Mouse (Mus musculus) embryonic fibroblast, embryonic 13.5 days (primary cell): ENCODE measurements around the gene Rere. TPM values are rescaled to one million over a fixed set of nuclear protein-coding genes. Genes with fewer than 3 reads are reported as not detected.

Source experiments
- H3K27ac ChIP-seq: 2 replicates; pipeline ENCODE4 v1.5.1; 2012; ENCODE audit warnings: low read length, control low read depth, inconsistent platforms; ENCODE audit not compliant: insufficient read depth
- H3K4me1 ChIP-seq: 2 replicates; pipeline ENCODE4 v1.6.1; 2011; ENCODE audit warnings: low read length; ENCODE audit not compliant: control insufficient read depth, insufficient read depth
- H3K4me3 ChIP-seq: 2 replicates; pipeline ENCODE4 v1.5.1; 2011; ENCODE audit warnings: mild to moderate bottlenecking, control low read depth, low read length; ENCODE audit not compliant: insufficient read depth
- CTCF ChIP-seq: IDR thresholded peaks from 2 replicates; pipeline ENCODE4 v1.5.1; 2011; ENCODE audit warnings: mild to moderate bottlenecking, control low read depth, low read length, moderate library complexity, borderline replicate concordance; ENCODE audit not compliant: insufficient read depth
- POLR2A ChIP-seq: IDR thresholded peaks from 2 replicates; pipeline ENCODE4 v1.6.1; 2011; ENCODE audit warnings: low read depth, mild to moderate bottlenecking, control low read depth, low read length, moderate library complexity
- polyA plus RNA-seq: library from polyadenylated mRNA; stranded (reverse); fragments of >200 nt; gene quantifications from 2 replicates; pipeline ENCODE4 v1.2.4, GENCODE M21; 2011; ENCODE audit warnings: low read depth; ENCODE audit not compliant: missing spikeins, insufficient read length

Gene Rere
- polyA plus RNA-seq, 1 experiment = 59.0 TPM

GRCm38 (mm10) chr4:150461011-150461410 is 179.6 kb downstream of the Rere start:
- H3K27ac ChIP-seq = no peak overlapping the region
- H3K4me3 ChIP-seq = no peak overlapping the region
- TF ChIP-seq CTCF (no peak), POLR2A (no peak)
- peaks cover 5% of the 10 kb centered on the region for H3K4me1 ChIP-seq

- TF ChIP-seq POLR2A = no peak
- no peak for TF ChIP-seq CTCF
- H3K4me3 ChIP-seq = no peak overlapping the region
- H3K4me1 ChIP-seq = peaks cover 5% of the 10 kb centered on the region
- H3K27ac ChIP-seq = no peak overlapping the region
Observed at GRCm38 (mm10) chr4:150461427-150462189, 180.2 kb downstream of the Rere start.

- Histone ChIP-seq H3K4me1 (peaks cover 8% of the 10 kb centered on the region), H3K4me3 (no peak overlapping the region), H3K27ac (no peak overlapping the region)
- no peak for TF ChIP-seq CTCF
Observed at GRCm38 (mm10) chr4:150462367-150462766, 180.9 kb downstream of the Rere start.

- Histone ChIP-seq H3K4me3 (no peak overlapping the region), H3K4me1 (peaks cover 4% of the 10 kb centered on the region; the same call in 1 of the 2 replicates), H3K27ac (no peak overlapping the region)
- TF ChIP-seq POLR2A = no peak
- TF ChIP-seq CTCF = 0 out of 2 replicates have a peak, but pooled peaks have one; percentile 7
Observed at GRCm38 (mm10) chr4:150465759-150466158, 184.3 kb downstream of the Rere start.

GRCm38 (mm10) chr4:150469274-150469673 is 187.8 kb downstream of the Rere start:
- peaks cover 3% of the 10 kb centered on the region; the same call in 1 of the 2 replicates for H3K4me1 ChIP-seq

GRCm38 (mm10) chr4:150470674-150471328 is 189.4 kb downstream of the Rere start:
- peaks cover 3% of the 10 kb centered on the region; the same call in 1 of the 2 replicates for H3K4me1 ChIP-seq
- no peak overlapping the region for H3K27ac ChIP-seq
- TF ChIP-seq POLR2A (no peak), CTCF (no peak)

More at GRCm38 (mm10) chr4:150469274-150469673, 187.8 kb downstream of the Rere start:
- Histone ChIP-seq H3K27ac (no peak overlapping the region), H3K4me3 (no peak overlapping the region)
- TF ChIP-seq CTCF (no peak), POLR2A (no peak)

GRCm38 (mm10) chr4:150472751-150473436 is 191.4 kb downstream of the Rere start:
- TF ChIP-seq POLR2A = no peak
- TF ChIP-seq CTCF = no peak
- Histone ChIP-seq H3K4me3 (no peak overlapping the region), H3K4me1 (no peaks in the 10 kb centered on the region), H3K27ac (no peak overlapping the region)

More at GRCm38 (mm10) chr4:150470674-150471328, 189.4 kb downstream of the Rere start:
- H3K4me3 ChIP-seq = no peak overlapping the region

- TF ChIP-seq POLR2A (no peak), CTCF (no peak)
Observed at GRCm38 (mm10) chr4:150473437-150474070, 192.1 kb downstream of the Rere start.

GRCm38 (mm10) chr4:150474086-150474485 is 192.6 kb downstream of the Rere start:
- no peak overlapping the region for H3K4me3 ChIP-seq
- TF ChIP-seq CTCF = no peak
- no peak for TF ChIP-seq POLR2A
- no peaks in the 10 kb centered on the region for H3K4me1 ChIP-seq
- no peak overlapping the region for H3K27ac ChIP-seq

More at GRCm38 (mm10) chr4:150473437-150474070, 192.1 kb downstream of the Rere start:
- no peaks in the 10 kb centered on the region for H3K4me1 ChIP-seq
- no peak overlapping the region for H3K4me3 ChIP-seq
- H3K27ac ChIP-seq = no peak overlapping the region

GRCm38 (mm10) chr4:150476258-150476657 is 194.8 kb downstream of the Rere start:
- Histone ChIP-seq H3K4me1 (no peaks in the 10 kb centered on the region), H3K4me3 (no peak overlapping the region), H3K27ac (no peak overlapping the region)
- no peak for TF ChIP-seq CTCF
- no peak for TF ChIP-seq POLR2A
